Mouse (Mus musculus): ENCODE measurements around the gene Rassf5. TPM values are rescaled to one million over a fixed set of nuclear protein-coding genes. Genes with fewer than 3 reads are reported as not detected.
A peak's percentile ranks its signal among the peaks of the same experiment; 100 is the strongest.

Rassf5 gene
- polyA plus RNA-seq, 1 experiment from 2014 or later, result 6.5 TPM

- no peak overlapping the region for H3K9ac ChIP-seq
- no peak overlapping the region for H3K4me3 ChIP-seq
- H3K9me3 ChIP-seq, result no peaks in the 10 kb centered on the region
These were observed 59.1 kb downstream of the Rassf5 start for GRCm38 (mm10) chr1:131185821-131186506.

GRCm38 (mm10) chr1:131184956-131185660 is 60.0 kb downstream of the Rassf5 start:
- Histone ChIP-seq H3K4me2 (no peak overlapping the region), H3K27me3 (no peaks in the 10 kb centered on the region), H3K9me3 (no peaks in the 10 kb centered on the region), H3K36me3 (no peaks in the 10 kb centered on the region; the same call in 1 of the 2 replicates), H3K4me1 (no peaks in the 10 kb centered on the region), H3K27ac (no peak overlapping the region), H3K9ac (no peak overlapping the region), H3K4me3 (no peak overlapping the region)
- WGBS, result 74% methylated on average over 8 of the region's 8 CpGs
- ATAC-seq (ENCODE audit: borderline replicate concordance, extremely low read depth, low FRiP score, low TSS enrichment), result no peak

More at GRCm38 (mm10) chr1:131185821-131186506, 59.1 kb downstream of the Rassf5 start:
- 58% methylated on average over 13 of the region's 13 CpGs for WGBS
- H3K27ac ChIP-seq, result no peak overlapping the region
- H3K36me3 ChIP-seq, result no peaks in the 10 kb centered on the region
- no peak for ATAC-seq (ENCODE audit: borderline replicate concordance, extremely low read depth, low FRiP score, low TSS enrichment)
- H3K4me1 ChIP-seq, result no peaks in the 10 kb centered on the region
- H3K4me2 ChIP-seq, result no peak overlapping the region
- H3K27me3 ChIP-seq, result no peaks in the 10 kb centered on the region

- no peak overlapping the region for H3K4me2 ChIP-seq
- ATAC-seq (ENCODE audit: borderline replicate concordance, extremely low read depth, low FRiP score, low TSS enrichment), result no peak
These were observed 60.7 kb downstream of the Rassf5 start for GRCm38 (mm10) chr1:131184253-131184955.

GRCm38 (mm10) chr1:131183201-131183600 is 61.9 kb downstream of the Rassf5 start:
- no peak overlapping the region for H3K4me3 ChIP-seq
- H3K9ac ChIP-seq, result no peak overlapping the region
- ATAC-seq (ENCODE audit: borderline replicate concordance, extremely low read depth, low FRiP score, low TSS enrichment), result no peak
- H3K9me3 ChIP-seq, result no peaks in the 10 kb centered on the region
- no peaks in the 10 kb centered on the region for H3K4me1 ChIP-seq
- H3K36me3 ChIP-seq, result no peaks in the 10 kb centered on the region; the same call in 1 of the 2 replicates
- H3K4me2 ChIP-seq, result no peak overlapping the region
- no peaks in the 10 kb centered on the region for H3K27me3 ChIP-seq
- no peak overlapping the region for H3K27ac ChIP-seq
- 74% methylated on average over 7 of the region's 7 CpGs for WGBS

More at GRCm38 (mm10) chr1:131184253-131184955, 60.7 kb downstream of the Rassf5 start:
- Histone ChIP-seq H3K4me1 (no peaks in the 10 kb centered on the region), H3K4me3 (no peak overlapping the region), H3K9ac (no peak overlapping the region), H3K36me3 (no peaks in the 10 kb centered on the region; the same call in 1 of the 2 replicates), H3K27ac (peak overlapping the region; percentile 13; the same call in 1 of the 2 replicates), H3K9me3 (no peaks in the 10 kb centered on the region), H3K27me3 (no peaks in the 10 kb centered on the region)
- WGBS, result 73% methylated on average over 9 of the region's 9 CpGs

- no peak overlapping the region for H3K4me2 ChIP-seq
- WGBS, result 61% methylated on average over 9 of the region's 9 CpGs
- no peaks in the 10 kb centered on the region for H3K4me1 ChIP-seq
- no peak overlapping the region for H3K27ac ChIP-seq
- H3K27me3 ChIP-seq, result no peaks in the 10 kb centered on the region
- H3K9me3 ChIP-seq, result no peaks in the 10 kb centered on the region
- peaks cover 4% of the 10 kb centered on the region; the same call in 1 of the 2 replicates for H3K36me3 ChIP-seq
- ATAC-seq (ENCODE audit: borderline replicate concordance, extremely low read depth, low FRiP score, low TSS enrichment), result peak; percentile 60; the same call in 1 of the 2 replicates
- H3K4me3 ChIP-seq, result no peak overlapping the region
- no peak overlapping the region for H3K9ac ChIP-seq
These were observed 63.2 kb downstream of the Rassf5 start for GRCm38 (mm10) chr1:131181642-131182527.

GRCm38 (mm10) chr1:131180386-131180785 is 64.7 kb downstream of the Rassf5 start:
- H3K4me3 ChIP-seq, result no peak overlapping the region
- no peak overlapping the region for H3K9ac ChIP-seq
- no peaks in the 10 kb centered on the region for H3K9me3 ChIP-seq
- peaks cover 17% of the 10 kb centered on the region; the same call in 1 of the 2 replicates for H3K36me3 ChIP-seq
- H3K4me1 ChIP-seq, result no peaks in the 10 kb centered on the region
- no peak overlapping the region for H3K4me2 ChIP-seq
- no peak for ATAC-seq (ENCODE audit: borderline replicate concordance, extremely low read depth, low FRiP score, low TSS enrichment)
- no peak overlapping the region for H3K27ac ChIP-seq
- WGBS, result 94% methylated on average over 7 of the region's 7 CpGs
- H3K27me3 ChIP-seq, result no peaks in the 10 kb centered on the region

GRCm38 (mm10) chr1:131178083-131178482 is 67.0 kb downstream of the Rassf5 start:
- H3K4me1 ChIP-seq, result no peaks in the 10 kb centered on the region
- no peaks in the 10 kb centered on the region for H3K27me3 ChIP-seq
- H3K4me2 ChIP-seq, result no peak overlapping the region
- H3K9ac ChIP-seq, result no peak overlapping the region
- peaks cover 40% of the 10 kb centered on the region for H3K36me3 ChIP-seq
- H3K9me3 ChIP-seq, result no peaks in the 10 kb centered on the region
- 78% methylated on average over 5 of the region's 5 CpGs for WGBS
- no peak for ATAC-seq (ENCODE audit: borderline replicate concordance, extremely low read depth, low FRiP score, low TSS enrichment)
- no peak overlapping the region for H3K4me3 ChIP-seq
- H3K27ac ChIP-seq, result no peak overlapping the region

GRCm38 (mm10) chr1:131177249-131177648 is 67.8 kb downstream of the Rassf5 start:
- H3K4me3 ChIP-seq, result no peak overlapping the region
- no peaks in the 10 kb centered on the region for H3K27me3 ChIP-seq
- 62% methylated on average over 4 of the region's 4 CpGs for WGBS
- peaks cover 48% of the 10 kb centered on the region for H3K36me3 ChIP-seq
- no peak overlapping the region for H3K27ac ChIP-seq
- H3K4me2 ChIP-seq, result no peak overlapping the region
- no peak overlapping the region for H3K9ac ChIP-seq
- H3K4me1 ChIP-seq, result no peaks in the 10 kb centered on the region
- no peaks in the 10 kb centered on the region for H3K9me3 ChIP-seq
- no peak for ATAC-seq (ENCODE audit: borderline replicate concordance, extremely low read depth, low FRiP score, low TSS enrichment)

GRCm38 (mm10) chr1:131175819-131176218 is 69.2 kb downstream of the Rassf5 start:
- peaks cover 61% of the 10 kb centered on the region for H3K36me3 ChIP-seq
- H3K9me3 ChIP-seq, result no peaks in the 10 kb centered on the region
- H3K4me3 ChIP-seq, result no peak overlapping the region
- no peak overlapping the region for H3K27ac ChIP-seq
- no peak for ATAC-seq (ENCODE audit: borderline replicate concordance, extremely low read depth, low FRiP score, low TSS enrichment)
- H3K9ac ChIP-seq, result no peak overlapping the region
- H3K27me3 ChIP-seq, result no peaks in the 10 kb centered on the region
- no peak overlapping the region for H3K4me2 ChIP-seq
- 91% methylated on average over 8 of the region's 8 CpGs for WGBS
- H3K4me1 ChIP-seq, result no peaks in the 10 kb centered on the region

GRCm38 (mm10) chr1:131175189-131175588 is 69.9 kb downstream of the Rassf5 start:
- WGBS, result 95% methylated on average over 1 of the region's 1 CpGs
- Histone ChIP-seq H3K9me3 (no peaks in the 10 kb centered on the region), H3K36me3 (peaks cover 66% of the 10 kb centered on the region), H3K27ac (no peak overlapping the region), H3K9ac (no peak overlapping the region), H3K4me3 (no peak overlapping the region), H3K27me3 (no peaks in the 10 kb centered on the region), H3K4me1 (no peaks in the 10 kb centered on the region), H3K4me2 (no peak overlapping the region)
- ATAC-seq (ENCODE audit: borderline replicate concordance, extremely low read depth, low FRiP score, low TSS enrichment), result no peak

GRCm38 (mm10) chr1:131174299-131174861 is 70.7 kb downstream of the Rassf5 start:
- no peak for ATAC-seq (ENCODE audit: borderline replicate concordance, extremely low read depth, low FRiP score, low TSS enrichment)
- Histone ChIP-seq H3K27me3 (no peaks in the 10 kb centered on the region), H3K4me3 (no peak overlapping the region), H3K9me3 (no peaks in the 10 kb centered on the region), H3K4me1 (no peaks in the 10 kb centered on the region), H3K4me2 (no peak overlapping the region), H3K36me3 (peaks cover 74% of the 10 kb centered on the region), H3K9ac (no peak overlapping the region), H3K27ac (no peak overlapping the region)
- WGBS, result 71% methylated on average over 12 of the region's 12 CpGs

Data from lung, embryonic 15.5 days (tissue).